Mouse (Mus musculus) T-helper 17 cell (primary cell): Measurements from ENCODE around the gene Snrpb2.

Source experiments
- in situ Hi-C, 2 experiments: fragments of 300-600 bp; cut with MboI, MseI; formaldehyde crosslinking; loops; 1 replicate in 1 of 2; 2 replicates in 1 of 2; pipeline ENCODE4 v1.15.1; 2025; ENCODE audit warnings: high pct_unique_total_duplicates in 2 of 2

Gene Snrpb2

DNA sequence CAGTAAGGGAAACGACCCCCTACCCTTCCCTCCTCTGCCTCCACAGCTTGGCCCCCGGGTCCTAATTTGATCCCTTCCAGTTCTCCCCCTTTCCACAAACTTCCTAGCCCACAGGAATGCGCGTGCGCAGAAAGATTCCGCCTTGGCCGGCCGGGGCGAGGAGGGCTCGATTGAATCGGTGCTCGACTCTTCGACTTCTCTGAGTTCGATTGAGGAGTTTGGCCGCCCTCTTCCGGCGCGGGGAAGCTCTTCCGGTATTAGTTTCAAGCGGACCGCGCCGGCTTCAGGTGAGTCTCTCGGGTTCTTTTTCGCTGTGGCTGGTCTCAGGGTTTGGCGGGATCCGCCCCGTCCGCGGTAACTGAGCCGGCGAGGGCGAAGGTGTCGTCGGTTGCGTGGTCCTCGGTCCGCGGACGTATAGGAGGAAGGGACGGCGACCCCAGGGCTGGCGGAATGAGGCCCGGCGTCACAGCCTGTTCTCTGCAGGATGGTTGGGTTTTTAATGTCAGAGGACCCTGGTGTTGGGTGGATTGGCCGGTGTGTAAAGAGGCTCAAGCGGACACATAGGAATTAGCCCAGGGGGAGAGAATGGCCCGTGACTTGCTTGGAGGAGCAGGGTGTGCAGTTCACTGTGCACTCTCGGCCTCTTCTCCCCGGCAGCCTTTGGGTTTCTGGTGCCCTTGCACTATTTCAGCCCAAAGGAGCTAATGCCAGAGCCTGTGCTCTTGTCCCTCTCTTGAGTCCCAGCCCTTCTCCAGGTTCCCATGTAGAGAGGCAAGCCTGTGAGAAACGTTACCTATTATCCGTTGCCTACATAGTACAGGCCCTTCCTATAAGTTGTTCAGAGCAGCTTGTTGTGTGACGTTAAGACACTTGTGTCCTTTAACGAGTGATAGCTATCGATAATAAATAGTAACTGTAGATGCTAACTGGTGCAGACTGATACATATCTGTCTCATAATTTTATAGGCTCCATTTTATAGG lies at the start of gene Snrpb2:
Gene Snrpb2 (plus strand): TSS at position 228 of the 981 bp plus-strand sequence.
- in situ Hi-C loops = loop anchor here in 1 of 2 experiments (10.0 kb wide), 2 partner anchors 1212 to 1532 kb away; partner anchors contain the start of genes Dtd1, Mgme1, Smim26 and Snx5

DNA sequence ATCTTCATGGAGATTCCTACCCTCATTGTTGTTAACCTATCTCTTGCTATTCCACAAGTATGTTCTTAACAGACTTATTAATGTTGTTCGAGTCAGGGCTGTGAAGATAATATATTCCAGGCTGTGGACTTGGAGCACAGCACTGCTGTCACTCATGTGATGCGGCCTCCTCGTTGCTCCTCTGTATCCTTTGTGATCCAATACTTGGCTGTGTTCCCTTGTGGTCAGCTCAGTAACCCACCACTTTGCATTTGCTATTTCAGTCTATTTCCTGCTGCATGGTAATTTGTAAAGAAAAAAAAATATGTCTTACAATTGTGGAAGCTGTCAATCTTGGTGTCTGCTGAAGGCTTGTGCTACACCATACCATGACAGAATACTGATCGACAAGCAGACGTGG lies 49.8 kb upstream of the Snrpb2 start:
- in situ Hi-C loops = no loop called here

DNA sequence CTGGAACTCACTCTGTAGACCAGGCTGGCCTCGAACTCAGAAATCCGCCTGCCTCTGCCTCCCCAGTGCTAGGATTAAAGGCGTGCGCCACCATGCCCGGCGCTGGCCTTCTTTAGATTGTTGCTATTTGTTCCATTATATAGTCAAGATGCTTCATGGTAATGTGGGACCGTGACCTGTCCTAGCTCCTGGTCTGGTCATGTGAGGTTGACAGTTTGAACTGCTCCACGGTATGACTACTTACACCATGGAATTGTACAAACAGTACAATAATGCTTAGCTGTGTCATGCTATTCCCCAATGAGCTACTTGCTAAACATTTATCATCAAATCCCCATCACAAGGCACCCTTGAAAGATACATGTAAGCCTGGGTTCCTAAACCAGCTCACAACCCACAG lies 44.8 kb upstream of the Snrpb2 start:
- in situ Hi-C loops = no loop called here

DNA sequence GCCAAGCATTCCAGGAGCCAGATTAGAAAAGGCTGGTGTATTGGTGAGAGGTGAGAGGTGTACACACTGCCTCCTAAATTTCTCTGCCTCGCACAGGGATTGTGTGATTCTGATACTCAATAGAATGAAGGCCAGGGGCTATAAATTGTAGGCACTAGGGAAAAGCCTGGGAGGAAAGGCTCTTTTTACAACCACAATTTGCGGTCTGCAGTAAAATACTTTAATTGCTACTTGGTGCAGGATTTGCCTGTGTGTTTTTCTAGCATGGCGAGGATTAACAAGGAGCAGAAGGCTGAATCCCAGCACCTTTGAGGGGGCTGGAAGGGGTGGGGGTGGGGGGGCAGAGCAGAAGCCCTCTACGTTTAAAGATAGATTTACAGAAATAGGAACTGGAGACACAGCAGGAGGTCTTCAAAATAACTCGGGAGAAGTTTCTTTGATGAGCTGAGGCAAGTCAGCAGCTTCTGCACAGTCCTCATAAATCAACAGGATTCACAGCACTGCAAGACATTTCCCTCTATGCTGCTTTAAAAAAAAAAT lies 44.2 kb upstream of the Snrpb2 start:
- in situ Hi-C loops = no loop called here

DNA sequence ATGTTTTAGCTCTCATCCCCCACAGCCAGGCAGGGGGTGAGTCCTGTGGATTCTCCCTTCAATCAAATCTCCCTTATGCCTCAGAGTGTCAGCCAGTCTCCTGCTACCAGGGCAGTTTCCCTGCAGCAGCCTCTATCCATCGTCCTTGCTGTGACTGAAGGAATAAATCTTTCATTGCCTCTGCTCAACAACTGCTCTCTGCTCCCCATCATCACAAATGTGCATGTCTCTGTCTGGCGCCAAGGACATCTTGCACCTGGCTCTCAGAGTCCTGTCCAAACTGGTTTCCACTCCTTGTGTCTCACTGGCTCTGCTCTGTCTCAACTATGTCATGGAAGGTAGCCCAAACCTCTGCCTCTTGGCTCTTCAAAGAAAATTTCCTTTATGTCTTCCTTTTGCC lies 43.1 kb upstream of the Snrpb2 start:
- in situ Hi-C loops = no loop called here

DNA sequence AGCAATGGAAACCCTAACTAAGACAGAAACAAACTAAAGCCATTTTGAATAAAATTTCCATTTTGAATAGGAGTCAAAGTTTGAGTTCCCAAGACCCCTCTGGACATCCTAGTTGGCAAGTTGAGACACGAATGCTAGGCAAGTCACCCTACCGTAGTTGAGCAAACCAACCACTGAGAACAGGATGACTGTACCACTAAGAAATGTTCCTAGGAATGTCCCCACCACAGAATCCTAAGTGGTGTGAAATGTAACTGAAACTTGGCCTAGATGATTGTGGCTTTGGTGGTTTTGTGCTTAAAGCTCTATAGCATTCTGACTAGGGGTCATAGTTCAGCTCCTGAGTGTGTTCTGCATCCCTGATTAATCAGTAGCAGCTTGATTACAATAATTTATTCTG lies 39.5 kb upstream of the Snrpb2 start:
- in situ Hi-C loops = no loop called here

DNA sequence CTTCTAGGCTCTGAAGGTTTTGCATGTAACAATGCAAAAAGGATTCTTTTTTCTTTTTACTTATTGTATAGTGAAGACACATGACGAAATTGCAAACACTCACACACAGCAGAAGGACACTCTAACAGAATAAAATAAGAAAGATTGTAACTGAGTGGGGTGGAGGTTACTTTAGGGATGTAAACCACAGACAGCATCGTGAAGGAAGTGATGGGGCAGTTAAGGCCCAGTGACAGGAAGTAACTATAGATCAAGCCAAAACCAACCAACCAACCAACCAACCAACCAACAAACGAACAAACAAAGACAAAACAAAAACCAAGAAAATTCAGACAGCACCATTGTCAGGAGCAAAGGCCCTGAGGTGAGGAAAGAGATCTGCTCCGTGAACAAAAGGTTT lies 38.6 kb upstream of the Snrpb2 start:
- in situ Hi-C loops = no loop called here

DNA sequence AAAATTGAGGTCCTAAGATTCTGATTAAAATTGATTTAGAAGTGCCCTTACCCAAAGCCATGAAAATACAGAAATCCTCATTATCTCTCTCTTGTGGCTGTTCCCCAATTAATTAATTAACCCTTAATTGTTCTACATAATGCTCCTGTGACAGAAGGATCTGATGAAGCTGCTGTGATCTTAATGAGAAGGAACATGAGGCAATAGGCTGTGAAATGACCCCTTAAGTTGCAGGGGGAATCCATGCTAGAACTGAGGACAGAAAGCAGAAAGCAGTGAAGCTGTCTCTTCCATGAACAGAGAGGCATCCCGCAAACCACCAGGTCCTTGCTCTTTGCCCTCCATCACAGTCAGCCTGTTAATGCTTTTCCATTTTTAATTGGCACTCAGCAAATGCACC lies 31.6 kb upstream of the Snrpb2 start:
- in situ Hi-C loops = loop anchor here in 1 of 2 experiments (10.0 kb wide), 1 partner anchor 596 kb away; no protein-coding TSS in a partner anchor

DNA sequence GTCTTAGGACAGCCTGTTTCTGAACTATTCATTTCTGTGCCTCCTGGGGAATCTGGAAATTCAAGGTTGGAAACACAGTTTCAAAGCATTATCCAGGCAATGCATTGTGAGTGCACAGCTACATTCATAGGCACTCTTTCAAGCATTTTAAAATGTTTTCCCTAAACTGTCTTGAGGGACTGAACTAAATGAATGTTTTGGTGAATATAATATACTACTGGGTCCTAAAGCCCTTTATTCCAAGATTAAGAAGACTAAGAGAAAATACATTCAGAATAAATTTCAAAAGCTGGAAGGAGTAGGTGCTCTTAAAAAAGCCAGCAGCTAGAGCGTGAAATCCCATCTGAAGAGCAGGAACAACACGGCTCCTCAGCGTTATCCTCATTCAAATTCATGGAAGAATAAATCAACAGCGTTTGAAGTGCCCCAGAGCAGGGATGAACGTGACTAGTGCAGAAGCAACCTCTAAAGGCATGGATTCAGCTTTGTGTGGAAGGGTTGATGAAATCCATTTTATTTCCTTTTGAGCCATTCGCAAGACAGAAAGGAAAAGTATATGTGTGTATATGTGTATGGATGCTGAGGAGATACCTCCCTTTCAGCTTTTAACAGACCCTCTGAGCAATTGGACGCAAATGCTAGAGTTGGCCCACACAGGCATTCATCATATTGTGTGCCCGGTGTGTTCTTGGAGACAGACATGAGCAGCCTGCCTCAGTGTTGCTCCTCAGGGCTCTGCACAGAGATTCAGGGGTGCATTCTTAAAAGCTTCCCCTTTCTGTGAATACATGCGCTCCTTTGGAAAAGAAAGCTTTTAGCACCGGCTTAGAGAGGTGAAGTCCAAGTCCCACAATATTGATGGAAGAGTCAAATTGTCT lies 30.2 kb upstream of the Snrpb2 start:
- in situ Hi-C loops = loop anchor here in 1 of 2 experiments (10.0 kb wide), 1 partner anchor 598 kb away; no protein-coding TSS in a partner anchor

DNA sequence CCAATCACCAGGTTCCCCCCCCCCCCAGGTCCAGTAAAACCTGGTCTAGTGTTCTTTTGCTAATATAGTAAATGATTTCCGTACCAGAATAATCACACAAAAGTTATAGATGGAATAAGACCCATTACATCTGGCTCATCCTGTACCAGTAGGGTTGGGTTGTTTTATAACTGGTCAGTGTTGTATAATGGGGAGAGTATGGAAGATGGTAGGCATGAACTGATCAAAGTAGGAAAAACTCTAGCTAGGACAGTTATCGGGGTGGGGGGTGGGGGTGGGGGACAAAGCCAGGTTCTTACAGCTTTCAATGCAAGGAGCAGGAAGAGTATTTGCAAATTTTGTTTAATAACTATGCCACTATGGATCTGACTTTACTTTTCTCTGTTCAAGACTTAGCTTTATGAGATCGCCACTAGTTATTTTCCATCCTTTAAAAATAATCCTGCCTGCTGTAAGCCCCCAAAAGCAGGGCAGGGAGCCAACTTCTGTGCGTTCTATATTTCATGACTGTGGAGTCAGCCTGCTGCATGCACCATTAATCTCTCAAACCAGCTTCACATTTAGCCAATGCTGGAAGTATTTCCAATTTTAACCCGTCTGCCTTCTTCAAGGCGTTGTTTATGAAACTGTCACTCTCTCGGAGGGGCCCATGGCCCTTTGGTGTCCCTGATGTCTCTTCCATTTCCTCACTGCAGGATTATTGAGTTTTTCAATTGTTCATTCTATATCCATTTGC lies 28.3 kb upstream of the Snrpb2 start:
- in situ Hi-C loops = loop anchor here in 1 of 2 experiments (10.0 kb wide), 1 partner anchor 600 kb away; no protein-coding TSS in a partner anchor

DNA sequence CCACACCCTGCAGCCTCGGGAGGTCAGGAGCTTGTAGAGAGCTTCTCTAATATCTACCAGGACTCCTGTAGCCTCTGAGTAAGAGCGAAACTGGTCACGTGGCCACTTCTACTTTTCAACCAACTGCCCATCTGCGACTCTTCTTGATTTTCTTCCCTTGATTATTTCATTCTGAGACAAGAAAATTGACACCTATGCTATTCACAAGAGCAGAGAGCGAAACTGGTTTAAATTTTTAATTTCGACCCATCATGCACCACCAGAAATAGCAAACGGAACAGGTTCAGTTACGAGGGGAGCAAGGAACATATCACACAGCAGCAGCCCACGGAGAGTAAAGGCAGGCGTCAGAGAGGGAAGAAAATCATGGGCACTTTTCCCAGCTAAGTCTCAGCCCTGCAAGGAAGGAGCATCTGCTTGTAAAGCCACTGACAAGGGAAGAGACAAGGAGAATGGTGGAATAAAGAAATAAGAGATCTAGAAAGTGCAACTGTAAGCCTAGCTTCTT lies 27.7 kb upstream of the Snrpb2 start:
- in situ Hi-C loops = loop anchor here in 1 of 2 experiments (10.0 kb wide), 1 partner anchor 600 kb away; no protein-coding TSS in a partner anchor

DNA sequence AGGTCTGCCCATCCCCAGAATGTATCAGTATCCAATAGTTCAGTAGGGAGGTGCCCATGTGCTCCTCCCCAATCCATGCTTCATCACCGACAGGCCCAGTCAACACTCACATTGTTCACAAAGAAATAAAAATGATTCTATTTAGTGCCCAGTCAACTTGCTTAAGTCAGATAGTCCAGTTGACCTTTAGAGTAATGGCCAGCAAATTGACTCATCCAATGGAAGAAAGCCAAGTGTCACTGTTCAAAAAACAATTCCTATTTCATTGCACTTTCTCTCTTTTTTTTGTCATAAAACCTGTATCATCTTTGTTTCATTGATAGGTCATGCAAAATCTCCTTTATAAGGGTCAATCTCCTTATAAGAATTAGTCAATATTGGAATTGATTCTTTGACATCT lies 21.2 kb upstream of the Snrpb2 start:
- in situ Hi-C loops = no loop called here

DNA sequence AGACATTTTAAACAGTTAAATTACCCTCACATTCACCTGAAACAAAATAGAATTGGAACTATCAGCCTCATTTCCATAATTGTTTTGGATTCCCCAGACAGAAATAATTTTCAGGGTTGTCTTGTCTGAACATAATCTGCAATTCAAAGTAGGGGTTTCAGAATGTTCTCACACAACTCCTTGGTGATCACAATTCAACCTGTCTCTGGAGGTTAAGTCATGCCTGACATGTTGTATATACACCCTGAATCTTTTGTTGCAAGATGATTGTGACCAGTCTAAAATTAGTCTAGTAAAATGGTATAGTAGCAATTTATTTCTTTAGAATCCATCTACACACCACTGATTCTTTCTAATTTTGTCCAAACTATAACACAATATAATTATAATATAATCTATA lies 7.6 kb upstream of the Snrpb2 start:
- in situ Hi-C loops = no loop called here

DNA sequence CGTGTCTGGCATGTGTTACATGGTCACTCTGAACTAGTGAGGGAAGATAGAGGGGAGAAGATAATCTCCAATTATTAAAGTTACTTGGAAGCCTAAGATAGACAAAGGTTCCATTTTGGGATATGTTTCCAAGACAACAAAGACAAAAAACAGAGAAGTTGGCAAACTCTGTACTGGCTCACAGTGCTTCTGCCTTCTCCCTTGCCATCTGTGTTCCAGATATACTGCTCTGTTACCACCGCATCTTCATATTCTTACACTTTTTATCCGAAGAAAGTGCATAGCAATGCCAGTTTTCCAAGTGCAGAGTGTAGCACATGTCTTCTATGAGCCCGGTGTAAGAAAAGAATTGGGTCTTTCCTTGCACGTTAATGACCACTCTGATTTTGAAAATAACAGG lies 6.1 kb upstream of the Snrpb2 start:
- in situ Hi-C loops = no loop called here

DNA sequence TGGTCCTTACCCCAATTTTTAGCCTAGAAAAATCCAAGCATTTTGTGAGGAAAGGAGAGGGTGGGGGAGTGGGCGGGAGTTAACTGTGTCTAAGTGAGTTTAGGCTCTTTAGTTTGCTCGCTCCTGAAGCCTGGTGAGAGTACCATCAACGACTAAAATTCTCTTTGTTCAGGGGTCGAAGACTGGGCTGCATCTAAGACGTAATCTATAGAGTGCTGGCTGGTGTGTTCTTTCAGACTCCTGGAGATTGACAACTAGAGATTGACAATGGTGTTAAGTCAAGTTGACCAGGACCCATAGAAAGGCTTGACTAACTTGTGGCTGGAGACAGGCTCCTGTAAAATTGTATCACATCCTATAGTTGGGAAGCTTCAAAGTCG lies 417 bp upstream of the Snrpb2 start:
- in situ Hi-C loops = loop anchor here in 1 of 2 experiments (10.0 kb wide), 2 partner anchors 1212 to 1532 kb away; partner anchors contain the start of genes Dtd1, Mgme1, Smim26 and Snx5

DNA sequence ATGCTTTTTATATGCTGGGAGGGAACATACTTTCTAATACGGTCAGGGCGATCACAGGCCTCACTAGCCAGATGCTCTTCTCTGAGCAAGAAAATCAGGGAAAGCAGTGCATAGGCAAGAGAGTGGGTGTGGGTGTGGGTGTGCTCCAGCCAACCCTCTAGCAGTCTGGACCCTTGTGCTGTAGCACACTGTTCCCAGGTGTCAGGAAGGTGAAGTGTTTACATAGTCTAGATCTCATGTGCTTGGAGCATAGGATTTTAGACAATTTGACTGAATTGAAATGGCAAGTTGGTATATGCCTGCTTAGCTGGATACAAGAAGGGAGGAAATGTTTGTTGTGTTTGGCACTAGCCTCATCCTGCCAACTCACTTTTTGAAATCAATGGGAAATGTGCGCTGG lies 3.1 kb downstream of the Snrpb2 start:
- in situ Hi-C loops = loop anchor here in 1 of 2 experiments (10.0 kb wide), 2 partner anchors 1209 to 1529 kb away; partner anchors contain the start of genes Dtd1, Mgme1, Smim26 and Snx5

DNA sequence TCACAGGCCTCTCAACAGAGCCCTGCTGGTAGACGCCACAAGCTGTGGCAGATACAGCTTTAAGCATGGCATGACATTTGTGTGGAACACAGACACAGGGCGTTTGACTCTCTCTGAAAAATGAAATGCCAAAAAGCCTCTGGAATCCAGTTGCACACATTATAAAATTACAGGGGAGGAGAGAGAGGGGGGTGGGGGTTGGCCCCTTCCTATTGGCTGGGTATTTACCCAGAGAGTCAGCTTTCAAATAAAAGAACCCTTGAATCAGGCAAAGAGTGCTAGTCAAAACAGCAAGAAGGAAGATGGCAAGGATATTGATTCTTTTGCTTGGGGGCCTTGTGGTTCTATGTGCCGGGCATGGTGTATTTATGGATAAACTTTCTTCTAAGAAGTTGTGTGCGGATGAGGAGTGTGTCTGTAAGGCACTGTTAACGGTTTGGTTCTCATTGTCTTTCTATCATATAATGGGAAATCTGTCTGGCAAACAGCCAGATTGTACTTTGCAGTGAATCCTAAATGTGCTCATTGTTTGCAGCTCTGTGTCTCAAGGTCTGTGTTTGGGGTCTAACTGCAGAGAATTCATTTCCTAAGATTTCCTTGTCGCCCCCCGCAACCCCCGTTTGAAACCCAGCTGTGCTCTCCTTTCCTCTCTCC lies 15.5 kb downstream of the Snrpb2 start, which contains the start of gene Otor:
Gene Otor (plus strand): TSS at position 276 of the 654 bp plus-strand sequence.
- in situ Hi-C loops = no loop called here

DNA sequence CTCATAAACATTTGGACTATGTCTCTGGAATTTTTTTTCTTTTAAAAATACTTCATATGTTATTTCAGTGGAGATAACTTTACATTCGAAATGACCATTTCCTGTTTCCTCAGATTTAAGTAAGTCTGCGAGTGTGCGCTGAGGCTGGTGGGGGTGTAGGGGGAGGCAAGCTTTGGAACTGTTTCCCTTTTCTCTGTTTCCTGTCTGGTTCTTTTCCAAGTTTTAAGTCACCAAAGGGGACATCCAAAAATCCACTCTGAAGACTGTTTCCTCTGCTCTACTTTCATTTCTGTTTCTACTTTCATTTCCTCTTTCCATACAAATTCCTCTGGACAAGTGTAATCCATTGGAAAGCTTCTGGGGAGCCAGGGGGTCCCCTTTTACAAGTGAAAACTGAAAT lies 18.9 kb downstream of the Snrpb2 start:
- in situ Hi-C loops = loop anchor here in 1 of 2 experiments (10.0 kb wide), 1 partner anchor 1753 kb away; no protein-coding TSS in a partner anchor

DNA sequence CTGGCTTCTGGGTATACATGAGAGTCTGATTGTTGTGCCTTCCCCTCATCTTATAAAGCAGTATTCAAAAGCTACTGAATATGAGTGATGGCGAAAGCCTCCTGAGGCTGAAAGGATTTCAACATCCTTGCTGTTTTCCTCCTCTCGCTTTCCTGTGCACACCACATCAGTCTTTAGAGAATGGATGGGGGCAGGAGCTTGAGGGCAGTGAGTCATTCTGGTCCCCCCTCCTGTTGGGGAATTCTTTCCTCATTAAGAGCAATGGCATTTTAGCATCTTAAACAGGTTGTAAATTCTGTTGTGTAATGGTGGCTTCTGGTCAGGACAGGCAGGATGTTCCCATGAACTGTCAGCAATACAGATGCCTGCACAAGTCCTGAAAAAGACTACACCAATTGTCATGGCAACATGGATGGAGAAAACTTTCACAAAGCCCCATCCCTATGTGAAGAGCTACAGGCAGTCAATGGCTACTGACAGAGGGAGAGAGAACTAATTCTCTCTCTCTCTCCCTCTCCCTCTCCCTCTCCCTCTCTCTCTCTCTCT lies 22.1 kb downstream of the Snrpb2 start:
- in situ Hi-C loops = loop anchor here in 1 of 2 experiments (10.0 kb wide), 1 partner anchor 1750 kb away; no protein-coding TSS in a partner anchor
